Mouse (Mus musculus): ENCODE results near the gene Sncg. TPM values are rescaled to one million over a fixed set of nuclear protein-coding genes. Genes with fewer than 3 reads are reported as not detected.

The Sncg gene
- polyA plus RNA-seq, 1 experiment from 2014 or later: 0.34 TPM

- Histone ChIP-seq H3K9me3 (ENCODE audit: low read length) (no peaks in the 10 kb centered on the region), H3K4me1 (ENCODE audit: insufficient read depth) (peaks cover 2% of the 10 kb centered on the region; the same call in 1 of the 2 replicates), H3K4me2 (ENCODE audit: low read depth, low read length) (no peak overlapping the region), H3K36me3 (replicated peaks; ENCODE audit: insufficient read depth, low read length) (no peaks in the 10 kb centered on the region), H3K27me3 (ENCODE audit: insufficient read depth, low read length) (no peaks in the 10 kb centered on the region), H3K9ac (replicated peaks) (no peak overlapping the region), H3K4me3 (ENCODE audit: low read depth, low read length) (no peak overlapping the region), H3K27ac (ENCODE audit: low read depth) (no peak overlapping the region)
- TF ChIP-seq EP300 (IDR thresholded peaks at IDR 0.05; ENCODE audit: low read depth) (no peak), CTCF (IDR thresholded peaks at IDR 0.05; ENCODE audit: low read depth) (no peak)
- DNase-seq (no peak), ATAC-seq (no peak)
- 79% methylated on average over 5 of the region's 5 CpGs for WGBS (ENCODE audit: insufficient replicate concordance)
Measured at GRCm38 (mm10) chr14:34397871-34398270, 23.3 kb upstream of the Sncg start.

DNA sequence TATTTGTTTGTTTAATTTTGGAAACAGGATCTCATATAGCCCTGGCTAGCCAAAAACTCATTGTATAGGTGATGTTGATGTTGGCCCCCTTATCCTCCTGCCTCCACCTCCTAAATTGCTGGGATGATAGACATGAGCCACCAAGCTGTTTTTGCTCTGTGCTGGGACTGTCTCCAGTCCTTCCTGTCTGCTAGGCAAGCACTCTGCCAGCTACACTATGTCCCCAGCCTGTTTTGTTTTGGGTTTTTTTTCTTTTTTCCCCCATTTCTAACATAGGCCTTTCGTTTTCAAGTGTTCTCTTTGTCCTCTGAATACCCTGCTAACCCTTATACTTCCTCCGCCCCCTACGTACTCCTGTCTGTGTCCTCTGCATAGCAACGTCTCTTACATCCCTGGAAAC, 18.7 kb upstream of the Sncg start:
- Histone ChIP-seq H3K27ac (ENCODE audit: low read depth) (no peak overlapping the region), H3K9ac (replicated peaks) (no peak overlapping the region), H3K4me3 (ENCODE audit: low read depth, low read length) (no peak overlapping the region), H3K9me3 (ENCODE audit: low read length) (peaks cover 3% of the 10 kb centered on the region; the same call in 1 of the 2 replicates), H3K36me3 (replicated peaks; ENCODE audit: insufficient read depth, low read length) (no peaks in the 10 kb centered on the region), H3K4me2 (ENCODE audit: low read depth, low read length) (no peak overlapping the region), H3K27me3 (ENCODE audit: insufficient read depth, low read length) (no peaks in the 10 kb centered on the region), H3K4me1 (ENCODE audit: insufficient read depth) (no peaks in the 10 kb centered on the region)
- no peak for ATAC-seq
- DNase-seq: no peak
- no peak for TF ChIP-seq EP300 (IDR thresholded peaks at IDR 0.05; ENCODE audit: low read depth)
- TF ChIP-seq CTCF (IDR thresholded peaks at IDR 0.05; ENCODE audit: low read depth): no peak
- 78% methylated on average over 4 of the region's 4 CpGs for WGBS (ENCODE audit: insufficient replicate concordance)

- WGBS (ENCODE audit: insufficient replicate concordance): 81% methylated on average over 8 of the region's 9 CpGs
- Histone ChIP-seq H3K4me1 (ENCODE audit: insufficient read depth) (no peaks in the 10 kb centered on the region), H3K36me3 (replicated peaks; ENCODE audit: insufficient read depth, low read length) (no peaks in the 10 kb centered on the region), H3K27me3 (ENCODE audit: insufficient read depth, low read length) (no peaks in the 10 kb centered on the region), H3K4me3 (ENCODE audit: low read depth, low read length) (no peak overlapping the region), H3K9me3 (ENCODE audit: low read length) (no peaks in the 10 kb centered on the region), H3K9ac (replicated peaks) (no peak overlapping the region), H3K27ac (ENCODE audit: low read depth) (no peak overlapping the region), H3K4me2 (ENCODE audit: low read depth, low read length) (no peak overlapping the region)
- ATAC-seq (no peak), DNase-seq (no peak)
- TF ChIP-seq EP300 (IDR thresholded peaks at IDR 0.05; ENCODE audit: low read depth): no peak
- no peak for TF ChIP-seq CTCF (IDR thresholded peaks at IDR 0.05; ENCODE audit: low read depth)
Measured at GRCm38 (mm10) chr14:34382921-34383704, 8.5 kb upstream of the Sncg start.

GRCm38 (mm10) chr14:34378560-34379331, 4.2 kb upstream of the Sncg start:
- TF ChIP-seq CTCF (IDR thresholded peaks at IDR 0.05; ENCODE audit: low read depth) (no peak), EP300 (IDR thresholded peaks at IDR 0.05; ENCODE audit: low read depth) (no peak)
- ATAC-seq (no peak), DNase-seq (no peak)
- Histone ChIP-seq H3K27ac (ENCODE audit: low read depth) (no peak overlapping the region), H3K27me3 (ENCODE audit: insufficient read depth, low read length) (no peaks in the 10 kb centered on the region), H3K9ac (replicated peaks) (no peak overlapping the region), H3K36me3 (replicated peaks; ENCODE audit: insufficient read depth, low read length) (no peaks in the 10 kb centered on the region), H3K4me1 (ENCODE audit: insufficient read depth) (no peaks in the 10 kb centered on the region), H3K9me3 (ENCODE audit: low read length) (no peaks in the 10 kb centered on the region), H3K4me2 (ENCODE audit: low read depth, low read length) (no peak overlapping the region), H3K4me3 (ENCODE audit: low read depth, low read length) (no peak overlapping the region)
- 69% methylated on average over 11 of the region's 11 CpGs for WGBS (ENCODE audit: insufficient replicate concordance)

DNA sequence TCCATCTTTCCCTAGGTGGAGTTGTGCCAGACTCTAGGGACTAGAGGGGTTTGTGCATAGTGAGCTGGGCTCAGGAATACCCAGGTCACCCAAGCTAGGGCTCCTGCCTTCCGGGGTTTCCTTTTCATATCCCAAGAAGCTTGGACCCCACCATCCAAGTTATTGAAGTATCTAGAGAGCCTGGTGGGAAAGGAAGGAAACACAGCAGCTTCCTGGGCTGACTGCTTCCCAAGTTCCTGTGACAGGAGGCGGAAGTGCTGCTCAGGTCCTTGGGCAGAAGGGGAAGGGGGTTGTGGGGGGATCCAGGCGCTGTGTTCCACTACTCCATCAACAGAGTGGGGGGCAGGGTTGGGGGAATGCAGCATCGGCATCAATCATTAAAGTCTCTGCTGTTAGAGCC, 2.5 kb upstream of the Sncg start:
- TF ChIP-seq CTCF (IDR thresholded peaks at IDR 0.05; ENCODE audit: low read depth) (no peak), EP300 (IDR thresholded peaks at IDR 0.05; ENCODE audit: low read depth) (no peak)
- Histone ChIP-seq H3K27me3 (ENCODE audit: insufficient read depth, low read length) (no peaks in the 10 kb centered on the region), H3K36me3 (replicated peaks; ENCODE audit: insufficient read depth, low read length) (no peaks in the 10 kb centered on the region), H3K9ac (replicated peaks) (no peak overlapping the region), H3K27ac (ENCODE audit: low read depth) (no peak overlapping the region), H3K4me2 (ENCODE audit: low read depth, low read length) (peak overlapping the region; percentile 33; the same call in 1 of the 2 replicates), H3K4me1 (ENCODE audit: insufficient read depth) (no peaks in the 10 kb centered on the region), H3K4me3 (ENCODE audit: low read depth, low read length) (no peak overlapping the region), H3K9me3 (ENCODE audit: low read length) (no peaks in the 10 kb centered on the region)
- no peak for DNase-seq
- WGBS (ENCODE audit: insufficient replicate concordance): 55% methylated on average over 4 of the region's 4 CpGs
- no peak for ATAC-seq

DNA sequence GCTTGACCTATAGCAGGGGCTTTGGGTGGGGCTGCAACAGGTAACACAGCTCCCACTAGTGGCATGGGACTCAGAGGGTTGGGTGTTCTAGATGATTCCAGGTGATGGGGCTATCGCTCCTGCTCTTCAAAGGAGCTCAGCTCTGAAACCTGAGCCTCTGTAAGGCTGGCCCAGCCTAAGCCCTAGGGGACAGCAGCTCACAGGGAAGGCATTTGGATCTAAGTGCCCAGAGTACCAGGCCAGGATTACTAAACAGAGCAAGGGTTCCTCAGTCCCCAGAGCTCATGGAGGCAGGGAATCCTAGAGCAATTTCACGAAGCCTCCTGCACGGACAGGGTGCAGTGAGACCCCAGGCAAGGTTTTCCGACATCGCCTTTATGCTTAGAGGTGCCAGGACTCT, 1.4 kb upstream of the Sncg start:
- H3K4me2 ChIP-seq (ENCODE audit: low read depth, low read length): peak overlapping the region; percentile 33
- DNase-seq (no peak), ATAC-seq (no peak)
- no peaks in the 10 kb centered on the region for H3K9me3 ChIP-seq (ENCODE audit: low read length)
- no peaks in the 10 kb centered on the region for H3K27me3 ChIP-seq (ENCODE audit: insufficient read depth, low read length)
- no peaks in the 10 kb centered on the region for H3K4me1 ChIP-seq (ENCODE audit: insufficient read depth)
- WGBS (ENCODE audit: insufficient replicate concordance): 66% methylated on average over 5 of the region's 5 CpGs
- no peak overlapping the region for H3K27ac ChIP-seq (ENCODE audit: low read depth)
- no peak overlapping the region for H3K9ac ChIP-seq (replicated peaks)
- TF ChIP-seq EP300 (IDR thresholded peaks at IDR 0.05; ENCODE audit: low read depth) (no peak), CTCF (IDR thresholded peaks at IDR 0.05; ENCODE audit: low read depth) (no peak)
- H3K4me3 ChIP-seq (ENCODE audit: low read depth, low read length): peak overlapping the region; percentile 17; the same call in 1 of the 2 replicates
- H3K36me3 ChIP-seq (replicated peaks; ENCODE audit: insufficient read depth, low read length): no peaks in the 10 kb centered on the region
